Mouse (Mus musculus) retina, postnatal 1 day (tissue): ENCODE measurements at regions not wholly inside any gene's neighbourhood (a gene's known extent, or its start where the extent isn't known, plus 50 kb on each side); places are given as distances from the start of the nearest gene placed in this dataset.

Experiments used
- DNase-seq: peaks from one replicate; pipeline ENCODE4 v3.0.0-alpha.2; 2012

DNA sequence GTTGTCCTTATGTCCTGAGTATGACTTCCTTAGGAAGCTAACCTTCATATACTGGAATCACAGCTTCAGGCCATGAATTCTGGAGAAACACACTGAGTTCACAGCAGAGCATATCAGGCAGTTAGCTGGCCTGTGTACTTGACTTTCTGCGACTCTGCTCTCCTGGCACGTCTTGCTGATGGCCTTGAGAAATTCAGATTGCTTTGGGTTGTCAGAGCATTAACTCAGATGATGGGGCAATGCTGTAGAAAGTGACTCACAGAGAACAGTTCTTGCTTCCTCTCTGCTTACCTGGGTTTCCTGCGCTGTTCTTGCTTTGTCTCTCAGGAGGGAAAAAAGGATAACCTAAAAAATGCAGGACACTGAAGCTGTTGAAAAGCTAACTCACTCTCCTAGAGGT, 187.3 kb downstream of the Usp46 start:
- no peak for DNase-seq

DNA sequence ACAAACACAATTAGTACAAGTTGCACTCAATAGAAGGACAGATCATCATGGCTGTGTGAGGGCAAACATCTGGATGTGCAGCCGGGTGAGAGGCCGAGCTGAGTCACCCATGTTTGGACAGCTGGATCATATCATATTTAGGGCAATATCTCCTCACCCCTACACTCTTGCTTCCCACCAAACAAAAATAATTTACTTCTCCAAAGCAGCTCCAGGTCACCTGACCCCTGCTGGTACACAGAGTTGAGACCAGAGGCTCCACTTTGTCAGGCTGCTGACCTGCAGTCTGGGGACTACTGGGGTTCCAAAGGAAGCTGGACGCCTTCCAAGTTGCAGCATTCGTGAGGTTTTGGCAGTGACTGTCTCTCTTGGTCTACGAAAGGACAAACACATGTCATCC, 186.3 kb downstream of the Usp46 start:
- no peak for DNase-seq

DNA sequence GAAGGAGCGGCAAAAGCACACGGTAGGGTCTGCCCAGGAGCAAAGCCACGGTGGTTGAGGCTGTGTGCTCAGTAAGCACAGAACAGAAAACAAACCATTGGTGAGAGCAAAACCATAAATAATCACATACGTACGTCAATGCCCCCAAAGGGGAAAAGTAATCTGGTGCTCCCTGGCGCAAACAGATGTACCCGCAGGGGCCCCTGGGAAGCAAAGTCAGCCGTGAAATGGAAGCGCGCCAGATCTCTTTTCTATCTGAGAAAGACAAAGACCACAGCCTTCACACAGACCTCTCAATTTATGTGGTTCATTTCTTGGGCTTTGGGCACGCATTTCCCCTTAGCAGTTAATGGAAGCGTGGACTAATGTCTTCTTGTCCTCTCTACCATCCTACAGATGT, 183.2 kb downstream of the Usp46 start:
- peak; percentile 14 for DNase-seq

DNA sequence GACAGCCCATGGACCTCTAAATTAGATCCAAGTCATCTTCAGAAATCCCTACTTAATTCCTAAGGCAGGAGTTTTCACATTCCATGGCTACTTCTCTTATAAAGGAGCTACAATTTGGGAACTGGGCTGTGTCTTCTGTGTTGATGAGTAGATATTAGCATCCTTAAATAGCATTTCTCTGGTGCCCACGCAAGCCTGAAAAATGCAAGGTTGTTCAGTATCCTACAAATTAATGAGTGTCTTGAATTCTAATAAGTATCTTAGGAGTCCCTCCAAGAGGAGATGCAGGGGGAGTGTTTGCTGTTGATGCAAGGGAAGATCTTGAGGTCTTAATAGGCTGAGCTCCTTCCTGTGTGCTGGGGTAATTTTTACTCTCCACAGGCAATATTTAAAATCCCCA, 182.5 kb downstream of the Usp46 start:
- no peak for DNase-seq

DNA sequence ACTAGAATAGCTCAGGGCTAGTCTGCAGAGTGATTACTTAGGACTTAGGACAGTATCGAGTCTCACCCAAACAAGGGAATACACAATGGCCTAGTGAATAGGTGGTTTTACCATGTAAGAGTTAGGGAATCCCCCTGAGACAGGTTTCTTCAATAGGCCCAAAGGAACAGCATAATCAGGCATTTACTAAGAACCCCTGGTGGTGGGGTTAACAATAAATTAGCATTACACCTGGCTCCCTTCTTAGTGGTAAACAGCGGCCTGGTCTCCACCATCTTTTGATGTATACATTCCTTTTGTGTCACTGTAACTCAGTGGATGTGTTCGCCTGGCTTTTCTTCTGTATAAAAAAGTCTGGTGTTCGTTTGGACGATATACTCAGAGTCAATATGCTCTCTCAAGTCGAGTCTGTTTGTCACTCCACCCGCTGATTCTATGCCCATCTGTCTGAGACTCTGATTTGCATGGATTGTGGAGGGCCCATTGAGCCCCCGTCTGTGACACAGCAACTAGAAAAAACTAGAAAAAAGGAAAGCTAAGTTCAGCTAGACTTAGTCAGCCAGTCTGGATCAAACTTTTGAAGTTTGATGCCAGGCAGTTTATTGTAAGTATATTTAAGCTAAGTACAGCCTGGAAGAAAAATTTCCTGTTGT, 180.8 kb downstream of the Usp46 start:
- DNase-seq = no peak

GRCm38 (mm10) chr5:73888391-73888790, 179.8 kb downstream of the Usp46 start:
- no peak for DNase-seq

DNA sequence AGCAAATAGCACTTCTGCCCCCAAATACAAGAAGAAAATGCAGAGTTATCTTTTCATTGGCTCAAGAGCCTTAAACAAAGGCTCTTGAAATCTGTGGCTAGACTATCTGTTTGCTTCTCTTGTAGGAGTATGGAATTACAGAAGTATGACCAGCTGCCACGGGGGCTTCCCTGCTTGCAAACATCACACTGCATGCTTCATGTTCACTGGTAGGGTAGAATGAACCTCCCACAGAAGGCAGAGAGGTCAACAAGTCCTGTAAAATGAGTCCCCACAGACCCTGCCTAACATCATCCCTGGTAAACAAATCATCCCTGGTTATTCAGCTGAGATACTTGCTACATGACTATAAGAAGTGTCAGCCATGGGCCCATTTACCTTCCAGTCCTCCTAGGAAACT, 178.9 kb downstream of the Usp46 start:
- no peak for DNase-seq

- peak; percentile 12 for DNase-seq
These were observed 177.3 kb downstream of the Usp46 start for GRCm38 (mm10) chr5:73890942-73891341.

- DNase-seq = no peak
These were observed 176.6 kb downstream of the Usp46 start for GRCm38 (mm10) chr5:73891606-73892005.

- no peak for DNase-seq
These were observed 175.6 kb downstream of the Usp46 start for GRCm38 (mm10) chr5:73892440-73893225.

- no peak for DNase-seq
These were observed 173.0 kb downstream of the Usp46 start for GRCm38 (mm10) chr5:73895186-73895585.

- no peak for DNase-seq
These were observed 171.4 kb downstream of the Usp46 start for GRCm38 (mm10) chr5:73896785-73897184.

- no peak for DNase-seq
These were observed 166.6 kb downstream of the Usp46 start for GRCm38 (mm10) chr5:73901651-73902050.

DNA sequence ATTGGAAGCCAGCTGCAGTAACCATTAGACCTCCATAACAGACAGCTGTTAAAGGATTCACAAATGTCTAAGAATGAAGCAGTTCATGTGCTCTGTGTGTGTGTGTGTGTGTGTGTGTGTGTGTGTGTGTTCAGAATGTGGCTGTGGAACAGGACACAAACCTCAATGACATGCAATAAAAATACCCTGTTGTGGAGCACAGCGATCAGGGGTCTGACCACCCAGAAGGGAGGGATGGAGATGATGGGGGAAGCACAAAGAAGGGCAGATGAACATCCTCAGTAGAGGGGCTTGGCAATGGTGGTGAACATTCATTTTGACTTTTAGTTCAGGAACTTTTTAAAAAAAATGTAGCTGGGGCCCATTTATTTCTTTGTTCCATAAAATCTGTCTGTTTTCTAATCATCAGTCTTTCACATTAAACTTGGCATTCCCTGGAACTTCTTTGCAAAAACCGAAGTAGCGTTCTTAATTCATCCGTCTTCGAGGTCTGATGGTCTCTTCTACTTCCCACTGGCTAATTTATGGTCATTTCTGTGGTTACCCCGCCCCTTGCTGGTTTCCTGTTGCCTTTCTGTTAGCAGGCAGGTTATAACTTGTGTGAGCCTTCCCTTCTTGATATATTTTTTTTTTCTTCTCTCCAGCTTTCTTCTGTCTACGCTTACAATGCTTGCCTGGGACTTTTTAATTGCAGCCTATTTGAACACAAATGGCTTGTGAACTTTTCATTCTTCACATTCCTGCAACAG, 165.6 kb downstream of the Usp46 start:
- DNase-seq = no peak

DNA sequence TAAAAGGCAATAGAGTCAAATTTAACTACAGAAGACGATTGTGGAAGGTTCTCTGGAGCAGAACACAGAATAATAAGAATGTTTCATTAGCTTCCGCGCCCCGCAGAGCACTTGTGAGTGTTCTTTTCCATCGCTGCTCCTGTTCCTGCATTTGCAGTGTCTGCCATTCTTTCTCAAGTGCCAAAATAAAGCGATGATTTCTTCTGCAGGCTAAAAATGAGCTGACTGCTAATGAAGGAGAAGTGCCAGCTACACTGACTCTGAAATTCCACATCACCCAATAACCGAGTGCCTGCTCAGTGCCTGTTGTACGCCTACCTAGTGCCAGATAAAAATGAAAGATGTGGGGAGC, 165.0 kb downstream of the Usp46 start:
- no peak for DNase-seq

- DNase-seq = no peak
These were observed 164.0 kb downstream of the Usp46 start for GRCm38 (mm10) chr5:73904146-73904811.

GRCm38 (mm10) chr5:73912149-73912548, 156.1 kb downstream of the Usp46 start:
- no peak for DNase-seq

GRCm38 (mm10) chr5:73913116-73913515, 155.1 kb downstream of the Usp46 start:
- peak; percentile 79 for DNase-seq

DNA sequence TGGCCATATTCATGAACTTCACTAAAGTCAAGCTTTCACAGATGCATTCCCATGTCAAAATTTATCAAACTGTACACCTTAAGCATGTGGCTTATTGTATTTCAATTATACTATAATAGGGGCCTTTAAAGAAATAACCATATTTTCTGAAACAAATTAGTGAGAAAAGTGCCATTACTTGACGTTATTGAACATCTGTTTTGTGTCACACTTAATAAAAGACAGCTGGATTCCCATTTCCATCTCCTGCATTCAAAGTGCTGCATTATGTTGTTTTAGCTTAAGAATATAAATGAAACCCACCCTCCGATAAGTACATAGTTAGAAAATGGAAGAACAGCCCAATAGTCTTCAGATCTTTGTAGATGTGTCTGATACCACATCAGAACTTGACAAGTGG, 150.2 kb downstream of the Usp46 start:
- DNase-seq = no peak

DNA sequence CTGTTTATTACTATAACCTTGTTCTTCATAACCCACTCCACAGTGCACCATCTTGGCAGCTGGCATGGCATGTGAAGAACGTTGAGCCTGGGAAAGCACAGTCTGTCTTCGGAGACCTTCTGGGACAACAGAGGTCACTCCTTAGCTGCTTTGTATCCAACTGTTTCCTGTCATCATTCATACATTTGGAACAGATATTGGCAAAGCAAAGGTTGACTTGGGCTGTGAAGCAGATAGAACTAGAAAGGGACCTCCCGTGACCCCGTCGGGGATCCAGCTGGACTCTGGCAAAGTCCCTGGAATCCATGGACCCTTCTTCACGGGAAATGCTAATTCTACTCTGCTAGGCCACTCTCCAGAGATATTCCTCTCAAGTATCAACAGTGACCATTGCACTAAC, 148.3 kb downstream of the Usp46 start:
- DNase-seq = no peak

- DNase-seq = no peak
These were observed 140.7 kb downstream of the Usp46 start for GRCm38 (mm10) chr5:73927534-73927933.

DNA sequence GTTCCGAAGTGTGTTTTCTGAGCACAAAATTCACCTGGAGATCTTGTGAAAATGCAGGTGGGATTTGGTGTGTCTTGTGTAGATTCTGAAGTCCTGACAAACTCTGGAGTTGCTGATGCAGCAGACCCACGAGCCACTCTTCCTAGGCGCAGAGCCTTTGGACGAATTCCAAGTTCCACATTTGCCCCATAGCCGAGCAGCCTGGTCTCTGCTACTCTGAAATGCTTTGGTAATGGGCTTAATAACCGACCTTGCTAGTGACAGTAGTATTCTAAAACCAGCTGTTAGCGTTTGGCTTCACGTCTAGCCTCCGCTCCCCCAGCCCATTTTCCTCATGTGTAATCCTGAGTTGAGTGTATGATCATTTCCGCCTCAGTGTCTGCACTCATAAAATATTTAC, 139.5 kb downstream of the Usp46 start:
- no peak for DNase-seq

- DNase-seq = no peak
These were observed 138.0 kb downstream of the Usp46 start for GRCm38 (mm10) chr5:73930205-73930604.
